Mouse (Mus musculus): ENCODE results near the gene Pola2.

- TF ChIP-seq TAL1 (IDR thresholded peaks at IDR 0.05; ENCODE audit: low read length) (no peak), GATA1 (IDR thresholded peaks at IDR 0.05; ENCODE audit: low read length) (no peak)
Measured at GRCm38 (mm10) chr19:5963883-5964562, at the start of gene Pola2.

Data from erythroblast, embryonic 14.5 days (primary cell).